Mouse (Mus musculus): ENCODE data around the gene Hfe.
"Not testable (repeated sequence)": the region's sequence is repeated elsewhere in the genome, so short reads cannot be mapped to it uniquely, and the experiment has no call there.

Gene Hfe

GRCm38 (mm10) chr13:23682947-23683754, 27.5 kb downstream of the Hfe start:
- DNase-seq, result not testable (repeated sequence)

GRCm38 (mm10) chr13:23682623-23682946, 28.1 kb downstream of the Hfe start:
- DNase-seq, result no peak

- DNase-seq, result no peak
These were observed 28.6 kb downstream of the Hfe start for GRCm38 (mm10) chr13:23681990-23682582.

- no peak for DNase-seq
These were observed 48.1 kb downstream of the Hfe start for GRCm38 (mm10) chr13:23662536-23662935.

GRCm38 (mm10) chr13:23659636-23660366, 50.9 kb downstream of the Hfe start:
- DNase-seq, result no peak
